Mouse (Mus musculus): ENCODE results near the gene Mfsd2a. TPM values are rescaled to one million over a fixed set of nuclear protein-coding genes. Genes with fewer than 3 reads are reported as not detected.

Gene Mfsd2a
- polyA plus RNA-seq (2014; fragmentation: Nextera tagmentation; extraction: Ambion mirVana): 22.5 TPM in 2 replicates

DNA sequence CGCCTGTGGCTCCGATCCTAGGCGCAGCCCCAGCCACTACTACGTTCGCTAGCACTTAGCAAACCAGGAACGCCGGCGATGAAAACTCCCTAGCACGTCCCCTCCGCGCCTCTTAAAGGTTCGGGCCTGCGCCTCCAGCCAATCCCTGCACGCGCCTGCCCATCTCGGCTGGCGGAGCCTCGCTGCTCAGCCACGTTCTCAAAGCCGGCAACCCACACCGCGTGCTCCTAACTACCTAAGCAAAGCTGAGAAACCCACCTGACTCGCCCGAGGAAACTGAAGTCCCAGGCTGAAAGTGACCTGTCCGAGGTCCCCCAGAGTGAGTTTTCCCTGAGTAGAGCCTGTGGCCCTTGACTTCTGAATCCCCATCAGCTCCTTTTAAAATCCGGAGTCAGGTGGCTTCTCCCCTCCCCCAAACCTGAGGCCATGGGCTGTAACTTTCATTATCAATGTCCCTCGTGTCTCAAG is at the start of gene Mfsd2a:
Gene Mfsd2a (minus strand): TSS at position 89 of the 468 bp plus-strand sequence.
- Histone ChIP-seq H3K9me3 (ENCODE audit: control insufficient read depth, low read length) (no peaks in the 10 kb centered on the region), H3K36me3 (ENCODE audit: control insufficient read depth, insufficient read depth, low read length) (no peaks in the 10 kb centered on the region; the same call in 1 of the 2 replicates), H3K27me3 (ENCODE audit: control insufficient read depth, insufficient read depth, low read length) (no peaks in the 10 kb centered on the region), H3K27ac (ENCODE audit: low read depth, low read length) (peak within 1 kb of the TSS; percentile 37; the same call in 1 of the 2 replicates), H3K4me1 (replicated peaks; ENCODE audit: control insufficient read depth, insufficient read depth, low read length) (peaks cover 28% of the 10 kb centered on the region), H3K4me2 (ENCODE audit: low read depth, low read length, severe bottlenecking) (peak within 1 kb of the TSS; percentile 94), H3K9ac (ENCODE audit: low read length) (peak within 1 kb of the TSS; percentile 87), H3K4me3 (ENCODE audit: low read depth, low read length) (peak within 1 kb of the TSS; percentile 72)
- ATAC-seq (replicated peaks; ENCODE audit: low FRiP score): peak; percentile 84
- peak; percentile 90 for DNase-seq (ENCODE audit: low spot score)
- WGBS: under 1% methylated on average over 27 of the region's 27 CpGs

DNA sequence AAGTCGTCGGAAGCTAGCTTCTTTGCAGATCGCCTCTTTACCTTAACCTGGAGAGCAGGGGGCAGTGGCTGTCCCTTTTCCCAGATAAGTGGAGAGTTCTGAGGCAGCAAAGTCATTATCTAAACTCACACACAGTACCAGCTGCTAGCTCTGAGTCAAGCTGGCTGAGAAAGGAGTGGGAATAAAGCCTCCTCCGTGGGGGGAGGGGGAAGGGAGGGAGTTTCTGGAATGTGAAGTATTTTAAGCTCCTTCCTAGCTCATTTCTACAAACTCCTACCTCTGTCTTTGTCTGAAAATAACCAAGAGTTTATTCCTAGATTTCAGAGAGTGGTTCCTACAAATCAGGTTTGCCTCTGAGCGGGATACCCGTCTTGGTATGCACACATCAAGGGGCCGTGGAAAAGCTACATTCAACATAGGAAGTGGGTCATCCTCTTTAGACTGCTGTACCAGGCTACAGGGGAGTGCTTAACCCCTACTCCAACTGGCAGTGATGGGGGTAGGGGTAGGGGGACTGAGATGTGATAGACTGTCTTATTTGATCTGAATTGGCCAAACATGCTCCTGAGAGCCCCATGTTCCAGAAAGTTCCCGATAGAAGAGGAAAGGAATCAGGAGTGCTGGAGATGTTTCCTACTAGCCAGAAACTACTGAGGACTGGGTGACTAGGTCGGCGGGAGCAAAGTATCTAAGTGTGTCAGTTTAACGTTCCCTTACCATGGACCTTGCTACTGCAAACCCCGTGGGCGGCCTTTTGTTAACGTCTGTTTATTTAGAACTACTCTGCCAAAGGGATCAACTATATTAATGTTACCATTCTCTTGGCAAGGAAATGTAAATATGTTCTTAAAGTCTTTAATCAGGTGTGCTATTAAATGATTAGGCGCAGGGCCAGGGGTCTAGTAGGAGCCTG is 44.3 kb upstream of the Mfsd2a start:
- H3K4me3 ChIP-seq (ENCODE audit: low read depth, low read length): no peak overlapping the region
- ATAC-seq (replicated peaks; ENCODE audit: low FRiP score) (0 out of 2 replicates have a peak, but pooled peaks have one; percentile 25), DNase-seq (ENCODE audit: low spot score) (no peak)
- H3K4me1 ChIP-seq (replicated peaks; ENCODE audit: control insufficient read depth, insufficient read depth, low read length): peaks cover 24% of the 10 kb centered on the region
- no peak overlapping the region; the same call in 1 of the 2 replicates for H3K9ac ChIP-seq (ENCODE audit: low read length)
- no peaks in the 10 kb centered on the region; the same call in 1 of the 2 replicates for H3K36me3 ChIP-seq (ENCODE audit: control insufficient read depth, insufficient read depth, low read length)
- no peak overlapping the region for H3K4me2 ChIP-seq (ENCODE audit: low read depth, low read length, severe bottlenecking)
- H3K27me3 ChIP-seq (ENCODE audit: control insufficient read depth, insufficient read depth, low read length): no peaks in the 10 kb centered on the region
- no peak overlapping the region for H3K27ac ChIP-seq (ENCODE audit: low read depth, low read length)
- 31% methylated on average over 15 of the region's 15 CpGs for WGBS
- no peaks in the 10 kb centered on the region for H3K9me3 ChIP-seq (ENCODE audit: control insufficient read depth, low read length)

DNA sequence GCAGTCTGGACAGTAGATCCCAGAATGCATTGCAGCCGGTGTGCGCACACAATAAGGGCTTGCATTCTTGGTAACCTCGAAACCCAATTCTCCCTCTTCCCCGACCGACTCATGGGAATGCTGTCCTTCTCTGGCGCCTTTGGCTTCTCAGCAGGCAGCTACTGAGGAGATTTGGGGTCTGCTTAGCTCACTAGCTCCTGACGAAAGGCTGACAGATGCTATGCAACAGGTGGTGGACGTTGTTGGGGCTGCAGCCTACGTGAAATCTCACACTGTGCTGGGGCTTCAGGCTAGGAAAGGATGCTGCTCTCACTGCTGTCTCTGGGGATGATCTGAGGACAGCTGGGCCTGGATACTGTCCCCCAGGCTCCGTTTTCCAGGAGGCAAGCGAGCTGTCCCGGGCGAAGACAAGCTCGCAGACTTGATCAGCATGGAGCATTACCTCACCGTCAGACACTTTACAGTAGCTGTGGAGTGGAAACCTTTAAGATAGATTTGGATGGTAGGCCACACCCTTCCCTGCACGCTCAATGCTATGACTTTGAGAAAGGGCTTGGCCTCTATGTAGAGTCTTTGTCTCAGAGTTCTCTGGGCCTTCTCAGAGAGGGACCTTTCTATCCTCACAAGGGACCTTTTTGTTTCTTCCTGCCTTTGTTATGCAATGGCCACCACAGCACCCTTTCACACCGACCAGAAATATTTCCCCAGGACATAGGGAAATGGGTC is 39.8 kb upstream of the Mfsd2a start:
- peak overlapping the region; percentile 87; the same call in 1 of the 2 replicates for H3K27ac ChIP-seq (ENCODE audit: low read depth, low read length)
- H3K36me3 ChIP-seq (ENCODE audit: control insufficient read depth, insufficient read depth, low read length): no peaks in the 10 kb centered on the region; the same call in 1 of the 2 replicates
- H3K9ac ChIP-seq (ENCODE audit: low read length): peak overlapping the region; percentile 49; the same call in 1 of the 2 replicates
- no peaks in the 10 kb centered on the region for H3K9me3 ChIP-seq (ENCODE audit: control insufficient read depth, low read length)
- H3K4me2 ChIP-seq (ENCODE audit: low read depth, low read length, severe bottlenecking): peak overlapping the region; percentile 8; the same call in 1 of the 2 replicates
- DNase-seq (ENCODE audit: low spot score) (no peak), ATAC-seq (replicated peaks; ENCODE audit: low FRiP score) (no peak)
- peaks cover 31% of the 10 kb centered on the region for H3K4me1 ChIP-seq (replicated peaks; ENCODE audit: control insufficient read depth, insufficient read depth, low read length)
- WGBS: 36% methylated on average over 17 of the region's 17 CpGs
- no peaks in the 10 kb centered on the region for H3K27me3 ChIP-seq (ENCODE audit: control insufficient read depth, insufficient read depth, low read length)
- H3K4me3 ChIP-seq (ENCODE audit: low read depth, low read length): no peak overlapping the region

GRCm38 (mm10) chr4:123000130-123000529 is 39.1 kb upstream of the Mfsd2a start:
- WGBS: 42% methylated on average over 14 of the region's 14 CpGs
- no peak for ATAC-seq (replicated peaks; ENCODE audit: low FRiP score)
- Histone ChIP-seq H3K4me2 (ENCODE audit: low read depth, low read length, severe bottlenecking) (peak overlapping the region; percentile 87), H3K9me3 (ENCODE audit: control insufficient read depth, low read length) (no peaks in the 10 kb centered on the region), H3K9ac (ENCODE audit: low read length) (peak overlapping the region; percentile 49), H3K4me3 (ENCODE audit: low read depth, low read length) (0 out of 2 replicates have a peak overlapping the region, but pooled peaks have one; percentile 30), H3K4me1 (replicated peaks; ENCODE audit: control insufficient read depth, insufficient read depth, low read length) (peaks cover 30% of the 10 kb centered on the region), H3K27ac (ENCODE audit: low read depth, low read length) (peak overlapping the region; percentile 87), H3K36me3 (ENCODE audit: control insufficient read depth, insufficient read depth, low read length) (no peaks in the 10 kb centered on the region; the same call in 1 of the 2 replicates), H3K27me3 (ENCODE audit: control insufficient read depth, insufficient read depth, low read length) (no peaks in the 10 kb centered on the region)
- DNase-seq (ENCODE audit: low spot score): no peak

GRCm38 (mm10) chr4:122999263-122999691 is 38.3 kb upstream of the Mfsd2a start:
- Histone ChIP-seq H3K4me3 (ENCODE audit: low read depth, low read length) (peak overlapping the region; percentile 30), H3K9me3 (ENCODE audit: control insufficient read depth, low read length) (no peaks in the 10 kb centered on the region), H3K36me3 (ENCODE audit: control insufficient read depth, insufficient read depth, low read length) (no peaks in the 10 kb centered on the region; the same call in 1 of the 2 replicates), H3K27me3 (ENCODE audit: control insufficient read depth, insufficient read depth, low read length) (no peaks in the 10 kb centered on the region), H3K9ac (ENCODE audit: low read length) (peak overlapping the region; percentile 49), H3K27ac (ENCODE audit: low read depth, low read length) (peak overlapping the region; percentile 87), H3K4me2 (ENCODE audit: low read depth, low read length, severe bottlenecking) (peak overlapping the region; percentile 87), H3K4me1 (replicated peaks; ENCODE audit: control insufficient read depth, insufficient read depth, low read length) (peaks cover 24% of the 10 kb centered on the region)
- 2% methylated on average over 4 of the region's 4 CpGs for WGBS
- ATAC-seq (replicated peaks; ENCODE audit: low FRiP score) (peak; percentile 68), DNase-seq (ENCODE audit: low spot score) (peak; percentile 75)

- no peaks in the 10 kb centered on the region for H3K9me3 ChIP-seq (ENCODE audit: control insufficient read depth, low read length)
- H3K4me2 ChIP-seq (ENCODE audit: low read depth, low read length, severe bottlenecking): peak overlapping the region; percentile 87
- peaks cover 24% of the 10 kb centered on the region for H3K4me1 ChIP-seq (replicated peaks; ENCODE audit: control insufficient read depth, insufficient read depth, low read length)
- ATAC-seq (replicated peaks; ENCODE audit: low FRiP score) (peak; percentile 76), DNase-seq (ENCODE audit: low spot score) (peak; percentile 87)
- H3K27ac ChIP-seq (ENCODE audit: low read depth, low read length): peak overlapping the region; percentile 87
- H3K9ac ChIP-seq (ENCODE audit: low read length): peak overlapping the region; percentile 92
- H3K27me3 ChIP-seq (ENCODE audit: control insufficient read depth, insufficient read depth, low read length): no peaks in the 10 kb centered on the region
- peak overlapping the region; percentile 86 for H3K4me3 ChIP-seq (ENCODE audit: low read depth, low read length)
- WGBS: 2% methylated on average over 12 of the region's 12 CpGs
- H3K36me3 ChIP-seq (ENCODE audit: control insufficient read depth, insufficient read depth, low read length): no peaks in the 10 kb centered on the region; the same call in 1 of the 2 replicates
These were observed 37.7 kb upstream of the Mfsd2a start for GRCm38 (mm10) chr4:122998537-122999262.

DNA sequence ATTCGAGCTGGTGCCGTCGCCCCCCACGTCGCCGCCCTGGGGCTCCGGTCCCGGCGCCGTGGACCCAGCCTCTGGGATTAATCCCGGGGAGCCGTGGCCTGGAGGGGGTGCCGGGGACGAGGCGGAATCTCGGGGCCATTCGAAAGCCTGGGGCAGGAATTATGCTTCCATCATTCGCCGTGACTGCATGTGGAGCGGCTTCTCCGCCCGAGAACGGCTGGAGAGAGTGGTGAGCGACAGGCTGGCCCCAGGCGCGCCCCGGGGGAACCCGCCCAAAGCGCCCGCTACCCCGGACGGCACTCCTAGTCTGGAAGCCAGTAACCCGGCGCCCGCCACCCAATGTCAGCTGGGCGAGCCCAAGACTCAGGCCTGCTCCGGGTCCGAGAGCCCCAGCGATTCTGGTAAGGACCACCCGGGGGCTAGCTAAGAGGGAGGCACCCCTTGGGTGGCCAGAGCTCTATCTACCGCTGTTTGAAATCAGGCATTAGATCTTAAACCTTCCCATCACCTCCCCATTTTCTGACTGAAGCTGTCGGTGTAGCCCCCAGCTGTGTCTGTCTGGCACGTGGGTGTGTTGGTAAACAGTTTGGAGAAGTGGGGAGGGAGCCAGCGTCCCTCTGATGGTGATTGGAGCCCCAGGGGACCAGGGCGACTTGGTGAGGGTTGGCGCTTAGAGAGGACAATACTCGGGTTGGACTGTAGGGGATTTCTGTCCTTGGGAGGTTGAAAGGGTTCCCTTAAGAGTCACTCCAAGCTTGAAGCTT is 35.8 kb upstream of the Mfsd2a start:
- Histone ChIP-seq H3K27ac (ENCODE audit: low read depth, low read length) (peak overlapping the region; percentile 84), H3K9me3 (ENCODE audit: control insufficient read depth, low read length) (no peaks in the 10 kb centered on the region), H3K4me2 (ENCODE audit: low read depth, low read length, severe bottlenecking) (peak overlapping the region; percentile 87), H3K4me3 (ENCODE audit: low read depth, low read length) (peak overlapping the region; percentile 86), H3K36me3 (ENCODE audit: control insufficient read depth, insufficient read depth, low read length) (no peaks in the 10 kb centered on the region; the same call in 1 of the 2 replicates), H3K27me3 (ENCODE audit: control insufficient read depth, insufficient read depth, low read length) (no peaks in the 10 kb centered on the region), H3K4me1 (replicated peaks; ENCODE audit: control insufficient read depth, insufficient read depth, low read length) (peaks cover 22% of the 10 kb centered on the region), H3K9ac (ENCODE audit: low read length) (peak overlapping the region; percentile 92)
- ATAC-seq (replicated peaks; ENCODE audit: low FRiP score): peak; percentile 11; the same call in 1 of the 2 replicates
- peak; percentile 80 for DNase-seq (ENCODE audit: low spot score)
- under 1% methylated on average over 44 of the region's 47 CpGs for WGBS
